Mouse (Mus musculus) embryonic facial prominence, embryonic 11.5 days (tissue): ENCODE results near the gene Bdnf. TPM values are rescaled to one million over a fixed set of nuclear protein-coding genes. Genes with fewer than 3 reads are reported as not detected.

ENCODE experiments used
- ATAC-seq: fragments of 200-750 bp; cut with Nextera tagmentation; replicated peaks from 2 replicates; pipeline ENCODE4 v1.8.0; 2017; ENCODE audit warnings: low read depth; ENCODE audit not compliant: insufficient number of reproducible peaks, low FRiP score, low TSS enrichment
- DNase-seq: peaks from one replicate; pipeline ENCODE4 v3.0.0-alpha.2; 2015; ENCODE audit warnings: low spot score
- H3K27ac ChIP-seq: fragments of 300-500 bp; sonication (generic); replicated peaks from 2 replicates; pipeline ENCODE4 v1.5.1; 2014; ENCODE audit warnings: mild to moderate bottlenecking, low read depth, low read length, control low read depth
- H3K27me3 ChIP-seq: fragments of 300-500 bp; sonication (generic); 2 replicates; pipeline ENCODE4 v1.6.1; 2014; ENCODE audit warnings: mild to moderate bottlenecking, low read length, moderate library complexity, mixed read lengths; ENCODE audit not compliant: control insufficient read depth, insufficient read depth
- H3K36me3 ChIP-seq: fragments of 300-500 bp; sonication (generic); replicated peaks from 2 replicates; pipeline ENCODE4 v1.6.1; 2014; ENCODE audit warnings: low read depth, mild to moderate bottlenecking, low read length, moderate library complexity, mixed read lengths; ENCODE audit not compliant: control insufficient read depth, insufficient read depth
- H3K4me1 ChIP-seq: fragments of 300-500 bp; sonication (generic); 2 replicates; pipeline ENCODE4 v1.6.1; 2014; ENCODE audit warnings: low read length, mixed read lengths; ENCODE audit not compliant: control insufficient read depth, insufficient read depth
- H3K4me2 ChIP-seq: fragments of 300-500 bp; sonication (generic); 2 replicates; pipeline ENCODE4 v1.6.1; 2014; ENCODE audit warnings: low read depth, mild to moderate bottlenecking, control low read depth, low read length, moderate library complexity
- H3K4me3 ChIP-seq: fragments of 300-500 bp; sonication (generic); 2 replicates; pipeline ENCODE4 v1.5.1; 2014; ENCODE audit warnings: low read depth, low read length, control low read depth
- H3K9ac ChIP-seq: fragments of 300-500 bp; sonication (generic); replicated peaks from 2 replicates; pipeline ENCODE4 v1.6.1; 2014; ENCODE audit warnings: mild to moderate bottlenecking, control low read depth, low read length
- H3K9me3 ChIP-seq: fragments of 300-500 bp; sonication (generic); replicated peaks from 2 replicates; pipeline ENCODE4 v1.6.1; 2016; ENCODE audit warnings: mild to moderate bottlenecking, low read length, inconsistent platforms, mixed read lengths; ENCODE audit not compliant: control insufficient read depth
- WGBS: fragments of 180-500 bp; shearing (Covaris S2); extraction: QIAGEN DNeasy Blood & Tissue Kit; methylation state at CpG from one replicate; pipeline ENCODE4 v1.1.7; 2014; 5-methylcytosine and 5-hydroxymethylcytosine counted together
- polyA plus RNA-seq: library from polyadenylated mRNA; unstranded; fragments of >200 nt; fragmentation: Nextera tagmentation; extraction: Ambion mirVana; gene quantifications from 2 replicates; pipeline ENCODE4 v1.2.1, GENCODE M21; 2014

Gene Bdnf
- polyA plus RNA-seq, 1 experiment from 2014 or later, result 7.9 TPM

GRCm38 (mm10) chr2:109694116-109694837 is 19.8 kb downstream of the Bdnf start:
- Histone ChIP-seq H3K27me3 (no peaks in the 10 kb centered on the region), H3K9ac (peak overlapping the region; percentile 66), H3K36me3 (no peaks in the 10 kb centered on the region), H3K27ac (peak overlapping the region; percentile 31; the same call in 1 of the 2 replicates), H3K4me1 (no peaks in the 10 kb centered on the region), H3K9me3 (no peaks in the 10 kb centered on the region), H3K4me3 (peak overlapping the region; percentile 60), H3K4me2 (peak overlapping the region; percentile 75)
- under 1% methylated on average over 26 of the region's 26 CpGs for WGBS
- ATAC-seq (peak; percentile 19; the same call in 1 of the 2 replicates), DNase-seq (peak; percentile 26)

GRCm38 (mm10) chr2:109694838-109695225 is 20.3 kb downstream of the Bdnf start:
- 0 out of 2 replicates have a peak overlapping the region, but pooled peaks have one; percentile 32 for H3K9ac ChIP-seq
- H3K4me1 ChIP-seq, result no peaks in the 10 kb centered on the region
- no peaks in the 10 kb centered on the region for H3K27me3 ChIP-seq
- H3K9me3 ChIP-seq, result no peaks in the 10 kb centered on the region
- 0% methylated on average over 12 of the region's 12 CpGs for WGBS
- H3K27ac ChIP-seq, result no peak overlapping the region
- ATAC-seq (peak; percentile 67; the same call in 1 of the 2 replicates), DNase-seq (peak; percentile 92)
- peak overlapping the region; percentile 60 for H3K4me3 ChIP-seq
- no peaks in the 10 kb centered on the region for H3K36me3 ChIP-seq
- H3K4me2 ChIP-seq, result peak overlapping the region; percentile 75

GRCm38 (mm10) chr2:109697151-109697550 is 22.7 kb downstream of the Bdnf start:
- H3K4me2 ChIP-seq, result no peak overlapping the region
- H3K9me3 ChIP-seq, result no peaks in the 10 kb centered on the region
- H3K36me3 ChIP-seq, result no peaks in the 10 kb centered on the region
- no peaks in the 10 kb centered on the region for H3K27me3 ChIP-seq
- H3K9ac ChIP-seq, result no peak overlapping the region
- H3K4me1 ChIP-seq, result no peaks in the 10 kb centered on the region
- H3K27ac ChIP-seq, result no peak overlapping the region
- DNase-seq, result peak; percentile 36
- WGBS, result 3% methylated on average over 4 of the region's 4 CpGs
- ATAC-seq, result no peak
- no peak overlapping the region for H3K4me3 ChIP-seq

GRCm38 (mm10) chr2:109700291-109700690 is 25.8 kb downstream of the Bdnf start:
- Histone ChIP-seq H3K9ac (no peak overlapping the region), H3K4me2 (no peak overlapping the region), H3K4me3 (no peak overlapping the region), H3K9me3 (no peaks in the 10 kb centered on the region), H3K27me3 (no peaks in the 10 kb centered on the region), H3K27ac (no peak overlapping the region), H3K36me3 (no peaks in the 10 kb centered on the region), H3K4me1 (no peaks in the 10 kb centered on the region)
- DNase-seq (no peak), ATAC-seq (no peak)
- 77% methylated on average over 5 of the region's 5 CpGs for WGBS

- H3K36me3 ChIP-seq, result no peaks in the 10 kb centered on the region
- H3K27me3 ChIP-seq, result no peaks in the 10 kb centered on the region
- no peak overlapping the region for H3K9ac ChIP-seq
- H3K9me3 ChIP-seq, result no peaks in the 10 kb centered on the region
- no peak for DNase-seq
- ATAC-seq, result no peak
- H3K4me1 ChIP-seq, result no peaks in the 10 kb centered on the region
- 80% methylated on average over 4 of the region's 4 CpGs for WGBS
- no peak overlapping the region for H3K27ac ChIP-seq
- no peak overlapping the region for H3K4me2 ChIP-seq
- no peak overlapping the region for H3K4me3 ChIP-seq
Observed at GRCm38 (mm10) chr2:109703588-109703987, 29.1 kb downstream of the Bdnf start.

GRCm38 (mm10) chr2:109704053-109704452 is 29.6 kb downstream of the Bdnf start:
- 68% methylated on average over 5 of the region's 5 CpGs for WGBS
- no peak overlapping the region for H3K4me3 ChIP-seq
- no peak overlapping the region for H3K9ac ChIP-seq
- no peak overlapping the region for H3K4me2 ChIP-seq
- H3K36me3 ChIP-seq, result no peaks in the 10 kb centered on the region
- ATAC-seq (no peak), DNase-seq (no peak)
- no peak overlapping the region for H3K27ac ChIP-seq
- H3K9me3 ChIP-seq, result no peaks in the 10 kb centered on the region
- H3K27me3 ChIP-seq, result no peaks in the 10 kb centered on the region
- no peaks in the 10 kb centered on the region for H3K4me1 ChIP-seq

- H3K9ac ChIP-seq, result no peak overlapping the region
- H3K9me3 ChIP-seq, result no peaks in the 10 kb centered on the region
- no peaks in the 10 kb centered on the region for H3K27me3 ChIP-seq
- H3K36me3 ChIP-seq, result no peaks in the 10 kb centered on the region
- no peaks in the 10 kb centered on the region for H3K4me1 ChIP-seq
- H3K4me3 ChIP-seq, result no peak overlapping the region
- ATAC-seq (no peak), DNase-seq (no peak)
- H3K4me2 ChIP-seq, result no peak overlapping the region
- H3K27ac ChIP-seq, result no peak overlapping the region
- 78% methylated on average over 8 of the region's 8 CpGs for WGBS
Observed at GRCm38 (mm10) chr2:109706524-109706923, 32.0 kb downstream of the Bdnf start.

GRCm38 (mm10) chr2:109709346-109709745 is 34.8 kb downstream of the Bdnf start:
- Histone ChIP-seq H3K9me3 (no peaks in the 10 kb centered on the region), H3K4me3 (no peak overlapping the region), H3K4me2 (no peak overlapping the region), H3K27me3 (no peaks in the 10 kb centered on the region), H3K4me1 (no peaks in the 10 kb centered on the region), H3K36me3 (no peaks in the 10 kb centered on the region), H3K9ac (no peak overlapping the region), H3K27ac (no peak overlapping the region)
- DNase-seq (no peak), ATAC-seq (no peak)
- 93% methylated on average over 7 of the region's 7 CpGs for WGBS
